Mouse (Mus musculus): Measurements from ENCODE around the gene Col5a1. TPM values are rescaled to one million over a fixed set of nuclear protein-coding genes. Genes with fewer than 3 reads are reported as not detected.
A peak's percentile ranks its signal among the peaks of the same experiment; 100 is the strongest.

The Col5a1 gene
- polyA plus RNA-seq, 1 experiment = 59.2 TPM

DNA sequence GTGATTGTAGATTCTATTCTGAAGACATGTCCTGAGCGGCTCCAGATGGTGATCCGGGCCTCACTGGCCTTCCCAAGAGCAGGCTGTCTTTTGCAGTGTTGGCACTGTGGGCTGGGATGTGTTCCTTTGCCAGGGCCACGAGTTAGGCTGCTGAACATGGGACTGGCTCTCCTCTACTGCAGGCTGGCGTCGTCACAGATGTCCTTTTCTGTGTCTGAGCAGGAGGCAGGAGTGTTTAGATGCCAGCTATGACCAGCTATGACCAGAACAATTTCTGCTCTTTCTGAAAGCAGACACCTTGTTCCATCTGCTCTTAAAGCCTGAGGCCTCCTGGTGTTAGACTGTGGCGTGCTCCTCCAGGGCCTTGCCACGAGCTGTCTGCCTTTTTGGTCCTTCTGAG, 31.9 kb downstream of the Col5a1 start:
- no peak for DNase-seq (ENCODE audit: low spot score)

DNA sequence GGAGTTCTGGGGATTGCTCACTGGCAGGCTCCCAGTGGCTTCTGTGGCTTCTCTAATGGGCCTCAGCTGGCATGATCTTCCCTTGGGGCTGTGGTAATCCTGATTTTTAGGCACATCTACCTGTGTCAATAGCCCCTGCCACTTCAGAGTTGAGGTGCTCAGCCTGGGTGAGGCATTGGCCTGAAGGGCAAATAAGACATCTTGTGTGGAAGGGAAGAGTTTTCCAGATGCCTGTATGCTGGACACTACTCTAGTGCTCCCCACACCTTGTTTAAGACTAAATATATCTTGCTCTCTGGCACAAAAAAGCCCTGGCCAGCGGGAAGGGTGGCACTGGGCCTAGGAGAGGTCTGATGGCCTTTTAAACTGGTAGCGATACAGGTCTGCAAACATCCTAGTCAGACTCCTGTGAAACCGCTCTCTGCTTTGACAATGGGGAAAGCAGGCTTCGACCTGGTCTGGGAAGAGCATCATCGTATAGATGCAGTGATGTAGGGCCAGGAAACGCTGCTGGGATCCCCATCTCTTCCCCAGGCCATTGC, 33.2 kb downstream of the Col5a1 start:
- no peak for DNase-seq (ENCODE audit: low spot score)

DNA sequence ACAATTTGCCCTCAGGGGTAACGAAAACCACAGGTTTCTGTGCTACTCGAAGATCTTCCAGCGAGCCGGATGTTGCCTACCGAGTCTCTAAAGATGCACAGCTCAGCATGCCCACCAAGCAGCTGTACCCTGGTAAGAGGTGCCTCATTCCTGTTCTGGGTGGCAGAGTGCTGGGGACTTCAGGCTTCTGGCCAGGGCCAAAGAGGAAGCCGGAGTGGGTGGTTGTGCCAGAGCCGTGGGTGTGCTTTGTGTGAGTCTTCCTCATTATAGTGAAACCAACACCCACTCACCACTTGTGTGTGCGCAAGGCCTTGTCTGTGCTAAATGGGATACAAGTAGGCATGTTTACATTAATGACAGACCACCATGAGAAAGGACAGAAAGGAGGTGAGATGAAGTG, 35.8 kb downstream of the Col5a1 start:
- no peak for DNase-seq (ENCODE audit: low spot score)

DNA sequence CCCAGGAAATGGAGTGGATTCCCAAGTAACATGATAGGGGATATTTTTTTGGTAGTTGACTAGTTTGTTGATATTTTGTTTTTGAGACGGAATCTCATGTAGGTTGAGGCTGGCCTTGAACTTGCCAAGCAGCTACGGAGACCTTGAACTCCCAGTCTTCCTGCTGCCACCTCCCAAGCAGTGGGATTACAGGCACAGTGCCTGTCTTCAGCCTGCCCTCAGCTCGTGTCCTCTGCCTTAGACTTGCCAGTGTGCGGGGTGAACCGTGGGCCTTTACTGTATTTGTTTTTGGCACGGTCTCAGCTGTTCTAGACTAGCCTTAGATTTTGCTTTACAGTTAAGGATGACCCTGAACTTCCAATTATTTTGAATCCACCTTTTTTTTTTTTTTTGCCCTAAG, 37.5 kb downstream of the Col5a1 start:
- no peak for DNase-seq (ENCODE audit: low spot score)

DNA sequence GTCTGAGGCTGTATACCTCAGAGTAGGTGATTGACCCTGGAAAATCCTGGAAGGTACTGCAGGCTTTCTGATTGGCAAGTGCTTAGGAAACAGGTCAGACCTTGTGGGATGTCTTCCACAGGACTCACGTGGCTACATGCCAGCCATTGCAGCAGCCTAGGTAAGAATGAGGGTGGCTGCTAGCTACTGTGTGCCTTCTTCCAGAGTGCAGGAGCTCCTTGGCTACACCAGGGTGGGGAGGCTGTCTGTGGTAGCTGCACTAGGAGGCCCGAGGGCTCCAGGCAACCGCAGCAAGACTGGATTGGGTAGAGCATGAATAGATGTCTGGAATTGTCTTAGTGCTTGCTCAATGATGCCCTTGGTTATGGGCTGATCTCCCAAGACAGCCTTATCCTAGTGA, 38.2 kb downstream of the Col5a1 start:
- no peak for DNase-seq (ENCODE audit: low spot score)

DNA sequence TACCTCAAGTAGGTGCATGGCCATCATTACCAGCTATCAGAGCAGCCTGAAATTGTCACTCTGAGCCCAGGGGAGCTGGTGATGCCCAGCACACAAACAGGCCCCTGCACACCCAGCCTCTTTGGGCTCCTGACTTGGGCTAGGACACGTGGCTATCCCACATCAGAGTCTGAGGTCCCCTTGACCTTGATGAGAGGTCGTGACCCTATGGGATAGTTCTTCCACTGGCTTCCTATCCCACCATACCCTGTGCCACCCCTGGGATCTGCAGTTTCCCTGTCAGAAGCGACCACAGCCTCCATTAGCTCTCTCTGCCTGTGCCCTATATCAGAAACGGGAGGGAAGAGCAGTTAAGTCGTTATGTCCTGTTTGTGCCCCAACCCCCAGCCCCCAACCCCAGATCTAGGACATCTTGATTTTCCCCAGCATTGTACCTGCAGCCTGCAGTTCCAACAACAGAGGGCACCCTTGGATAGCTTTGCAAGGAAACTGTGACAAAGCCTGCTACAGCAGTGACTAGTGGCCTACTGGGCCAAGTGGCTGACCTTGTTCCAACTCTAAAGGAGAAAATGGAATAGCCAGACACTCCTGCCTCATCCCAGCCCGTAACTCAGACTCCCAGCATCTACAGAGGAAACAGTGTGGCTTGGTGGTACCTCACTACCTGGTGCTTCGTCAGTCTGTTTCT, 40.4 kb downstream of the Col5a1 start:
- no peak for DNase-seq (ENCODE audit: low spot score)

DNA sequence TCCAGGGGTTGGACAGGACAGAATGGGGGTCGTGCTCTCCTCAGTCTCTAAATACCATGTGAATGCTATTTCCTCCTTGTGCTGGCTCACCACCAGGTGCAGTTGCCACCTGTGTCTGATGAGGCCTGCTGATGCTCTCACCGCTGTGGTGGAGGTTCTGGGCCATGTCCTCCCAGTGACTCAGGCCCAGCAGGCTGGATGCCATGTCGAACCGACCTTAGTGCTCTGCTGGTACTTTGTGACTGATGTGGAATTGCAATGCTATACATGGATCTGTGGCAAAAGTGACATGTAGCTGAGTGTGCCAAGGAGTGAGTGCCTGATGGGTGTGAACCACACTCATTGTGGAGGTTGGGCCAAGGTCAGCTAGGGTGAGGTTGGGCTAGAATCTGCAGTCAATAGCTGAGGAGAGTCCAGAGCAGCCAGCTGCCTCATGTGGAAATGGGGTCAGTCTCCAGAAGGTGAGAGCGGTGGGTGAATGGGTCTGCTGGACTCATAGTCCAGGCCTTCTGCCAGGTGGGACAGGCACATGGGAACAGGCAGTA, 44.3 kb downstream of the Col5a1 start:
- no peak for DNase-seq (ENCODE audit: low spot score)

DNA sequence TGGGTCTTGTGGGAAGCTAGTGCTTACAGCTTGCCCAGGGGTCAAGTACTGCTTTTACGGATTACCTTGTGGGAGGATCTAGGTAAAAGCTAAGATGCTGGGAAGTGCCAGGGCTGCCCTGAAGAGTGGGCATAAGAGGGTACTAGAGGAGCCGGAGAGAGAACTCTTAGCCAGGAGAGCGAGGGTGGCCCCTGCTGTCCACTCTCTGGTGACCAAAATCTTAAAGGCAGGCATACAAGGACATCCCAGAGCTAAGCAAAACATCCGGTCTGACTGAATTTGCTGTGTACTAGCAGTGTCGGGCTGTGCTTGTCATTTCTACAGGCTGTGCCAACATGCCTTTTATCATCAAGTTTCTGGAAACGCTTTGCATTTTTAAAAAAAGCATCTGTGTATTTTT, 44.9 kb downstream of the Col5a1 start:
- DNase-seq (ENCODE audit: low spot score) = no peak

DNA sequence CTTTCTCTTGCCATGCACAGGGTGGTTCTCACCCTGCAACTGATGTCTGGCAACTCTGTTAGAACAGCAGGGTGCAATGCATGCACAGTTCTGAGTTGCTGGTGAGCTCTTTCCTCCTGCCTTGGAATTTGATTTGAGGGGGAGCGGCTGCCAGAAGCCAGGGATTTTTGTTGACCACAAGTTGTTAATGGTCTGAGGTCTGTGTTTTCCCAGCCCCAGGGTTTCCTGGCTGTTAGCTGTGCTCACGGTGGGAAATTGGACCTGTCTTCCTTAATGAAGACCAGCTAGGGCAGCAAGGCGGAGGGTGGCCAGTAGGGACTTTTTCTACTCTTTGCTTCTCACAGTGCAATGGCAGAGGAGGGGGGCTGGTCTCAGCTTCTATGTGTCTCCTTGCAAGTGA, 45.7 kb downstream of the Col5a1 start:
- no peak for DNase-seq (ENCODE audit: low spot score)

DNA sequence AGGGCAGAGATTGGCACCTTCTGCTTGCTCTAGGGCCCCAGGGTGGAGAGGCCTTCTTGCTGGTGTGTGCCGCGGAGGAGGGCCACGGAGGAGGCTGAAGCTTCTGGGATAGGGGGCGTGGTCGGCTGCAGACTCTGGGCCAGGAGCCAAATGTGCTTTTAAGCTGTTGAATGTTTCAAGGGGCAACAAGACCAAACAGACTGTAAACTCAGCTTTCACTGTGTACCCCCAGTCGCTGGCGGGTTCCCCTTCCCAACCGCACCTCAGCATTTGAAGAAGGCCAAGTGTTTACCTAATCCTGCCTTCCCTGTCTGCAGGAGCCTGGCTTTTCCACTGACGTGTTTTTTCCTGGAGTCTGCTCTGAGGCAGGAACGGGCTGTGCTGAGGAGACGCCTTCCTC, 48.0 kb downstream of the Col5a1 start:
- no peak for DNase-seq (ENCODE audit: low spot score)

DNA sequence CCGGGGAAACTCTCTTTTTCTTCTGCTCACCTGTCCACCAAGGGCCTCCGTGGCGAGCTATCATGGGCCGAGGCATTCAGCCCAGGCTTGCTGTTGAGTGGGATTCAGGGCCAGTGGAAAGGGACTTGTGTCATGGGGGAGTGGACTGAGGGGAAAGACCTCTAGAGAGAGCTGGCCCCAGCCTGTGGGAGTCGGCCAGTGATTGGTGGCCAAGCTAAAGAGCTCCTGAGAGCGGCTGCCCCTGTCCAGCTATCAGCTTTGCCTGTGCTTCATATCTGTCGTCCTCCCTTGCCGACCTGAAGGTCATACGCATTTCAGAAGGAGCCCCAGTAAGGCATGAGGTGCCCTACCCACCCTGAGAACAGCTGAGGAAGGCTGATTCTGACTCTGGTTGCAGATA, 48.6 kb downstream of the Col5a1 start:
- DNase-seq (ENCODE audit: low spot score) = no peak

DNA sequence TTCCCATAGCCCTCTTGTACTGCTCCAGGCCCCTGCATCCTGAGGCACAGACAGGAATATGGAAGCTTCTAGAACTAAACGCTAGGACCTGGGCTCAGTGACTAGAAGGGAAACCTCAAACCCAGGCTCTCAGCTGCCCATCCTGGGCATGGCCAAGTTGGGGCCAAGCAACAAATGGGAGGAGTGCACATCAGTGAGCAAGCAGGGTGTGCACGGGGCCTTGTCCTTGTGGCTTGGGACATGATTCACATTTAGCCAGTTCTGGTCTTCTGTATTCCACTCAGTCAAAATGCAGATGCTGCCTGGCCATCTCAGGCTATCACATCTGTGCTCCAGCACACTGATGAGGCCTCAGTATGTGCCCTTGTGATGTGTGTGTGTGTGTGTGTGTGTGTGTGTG, 49.2 kb downstream of the Col5a1 start:
- DNase-seq (ENCODE audit: low spot score) = no peak

DNA sequence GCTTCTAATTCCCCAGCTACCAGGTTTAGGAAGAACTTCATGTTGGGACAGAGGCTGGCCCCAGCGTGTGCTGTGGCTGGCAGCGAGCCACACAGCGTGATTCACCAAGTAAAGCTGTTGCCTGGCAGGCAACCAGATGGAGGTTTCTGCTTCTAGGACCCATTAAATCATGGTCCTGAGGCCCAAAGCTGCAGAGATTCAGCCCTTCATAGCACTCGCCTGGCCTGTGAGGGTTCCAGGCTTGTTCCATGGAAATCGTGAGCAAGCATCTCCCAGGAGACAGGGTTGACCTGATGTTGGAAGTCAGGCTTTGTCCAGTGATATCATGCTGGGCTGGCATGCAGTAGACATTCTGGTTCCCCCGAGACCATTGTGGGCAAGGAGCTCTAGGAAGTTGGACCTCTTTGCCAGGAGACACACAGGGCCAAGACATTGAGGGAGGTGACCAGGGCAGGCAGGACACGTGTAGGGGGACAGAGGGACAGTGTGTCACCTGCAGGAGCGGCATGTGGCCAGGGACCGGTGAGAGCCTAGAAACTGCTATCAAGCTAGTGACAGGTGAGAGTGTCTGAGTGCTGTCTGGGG, 50.5 kb downstream of the Col5a1 start:
- peak; percentile 64 for DNase-seq (ENCODE audit: low spot score)

DNA sequence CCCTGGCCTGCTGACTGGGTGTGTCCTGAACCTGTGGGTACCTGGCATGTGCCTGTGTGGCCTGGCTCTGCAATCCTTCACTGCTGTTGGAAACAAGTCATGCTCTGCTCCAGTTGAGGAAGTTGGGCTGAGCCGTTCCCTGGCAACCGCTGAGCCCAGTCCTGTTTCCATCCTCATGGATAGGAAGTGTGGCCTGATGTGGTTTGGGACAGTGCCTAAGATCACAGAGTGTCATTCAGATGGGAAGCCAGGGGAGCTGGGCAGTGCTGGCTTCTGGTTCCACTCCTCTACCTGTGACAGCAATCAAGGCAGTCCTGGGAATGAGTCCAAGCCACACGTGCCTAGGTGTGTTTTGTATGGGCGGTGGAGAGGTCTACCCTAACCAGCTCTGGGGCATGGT, 53.2 kb downstream of the Col5a1 start:
- no peak for DNase-seq (ENCODE audit: low spot score)

DNA sequence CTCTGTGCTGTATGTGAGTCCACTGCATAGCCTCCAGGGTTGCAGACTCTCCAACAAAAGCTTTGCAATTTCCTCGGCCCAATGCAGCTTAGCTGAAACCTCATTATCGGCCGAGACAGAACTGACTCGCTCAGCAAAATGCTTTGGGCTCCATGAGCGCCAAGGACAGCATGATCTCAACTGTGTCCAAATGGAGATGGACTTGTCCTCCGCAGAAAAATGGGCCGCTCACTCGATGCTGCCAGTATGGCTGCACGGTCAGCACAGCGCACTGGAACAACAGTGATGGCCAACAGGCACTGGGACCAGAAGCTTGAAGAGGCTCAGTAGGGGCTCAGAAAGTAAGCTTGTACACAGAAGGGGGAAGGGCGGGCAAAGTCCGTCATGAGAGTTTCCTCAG, 53.9 kb downstream of the Col5a1 start:
- DNase-seq (ENCODE audit: low spot score) = no peak

DNA sequence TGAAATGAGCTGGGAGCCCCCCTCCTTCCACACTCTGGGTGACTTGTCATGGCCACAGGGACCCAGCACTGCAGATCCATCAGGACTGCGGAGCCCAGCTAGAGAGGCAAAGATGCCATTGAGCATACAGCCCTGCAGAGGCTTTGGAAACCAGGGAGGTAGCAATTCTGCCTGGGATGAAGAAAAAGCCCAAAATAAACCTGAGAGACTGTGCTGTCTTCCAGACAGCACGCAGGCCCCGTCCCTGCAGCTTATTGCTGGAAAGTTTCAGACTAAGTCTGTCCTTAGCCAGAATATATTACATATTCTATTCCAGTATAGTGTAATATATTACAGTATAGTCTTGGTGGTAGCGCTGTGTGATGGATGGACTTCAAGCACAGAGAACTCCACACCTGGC, 61.0 kb downstream of the Col5a1 start:
- DNase-seq (ENCODE audit: low spot score) = no peak

DNA sequence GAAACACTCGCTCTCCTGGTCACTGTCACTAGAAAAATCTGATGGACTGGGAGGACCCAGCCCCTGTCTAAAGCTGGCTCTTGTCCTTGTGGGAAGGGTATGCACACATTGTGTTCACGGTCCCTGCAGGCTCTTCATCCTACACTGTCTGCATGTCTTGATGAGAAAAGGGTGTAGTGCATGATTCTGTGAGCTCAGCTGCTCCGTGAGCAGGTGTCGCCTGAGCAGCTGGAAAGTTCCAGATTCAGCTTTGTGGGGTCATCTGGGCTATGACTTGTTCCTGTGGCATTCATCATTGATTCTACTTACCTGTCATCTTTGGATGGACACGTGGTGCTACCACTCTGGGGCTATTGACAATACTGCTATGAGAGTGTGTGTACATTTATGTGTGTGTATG, 61.7 kb downstream of the Col5a1 start:
- DNase-seq (ENCODE audit: low spot score) = no peak

DNA sequence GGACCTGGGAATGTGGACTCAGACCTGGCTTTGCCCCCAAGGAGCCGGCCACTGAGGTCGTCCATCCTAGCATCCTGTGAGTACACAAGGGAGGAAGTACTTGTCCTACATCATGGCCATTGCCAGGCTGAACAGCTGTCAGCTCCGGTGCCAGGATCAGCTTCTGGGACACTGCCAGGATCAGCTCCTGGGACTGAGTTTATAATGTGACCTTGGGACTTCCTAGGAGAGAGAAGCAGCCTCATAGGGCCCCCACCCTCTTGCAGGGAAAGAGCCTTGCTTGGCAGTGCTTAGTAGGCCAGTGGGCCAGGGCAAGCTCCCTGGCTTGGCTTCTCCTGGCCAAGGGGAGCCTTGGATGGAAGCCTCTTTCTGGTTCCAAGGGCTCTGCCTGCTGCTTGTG, 67.6 kb downstream of the Col5a1 start:
- DNase-seq (ENCODE audit: low spot score) = no peak

DNA sequence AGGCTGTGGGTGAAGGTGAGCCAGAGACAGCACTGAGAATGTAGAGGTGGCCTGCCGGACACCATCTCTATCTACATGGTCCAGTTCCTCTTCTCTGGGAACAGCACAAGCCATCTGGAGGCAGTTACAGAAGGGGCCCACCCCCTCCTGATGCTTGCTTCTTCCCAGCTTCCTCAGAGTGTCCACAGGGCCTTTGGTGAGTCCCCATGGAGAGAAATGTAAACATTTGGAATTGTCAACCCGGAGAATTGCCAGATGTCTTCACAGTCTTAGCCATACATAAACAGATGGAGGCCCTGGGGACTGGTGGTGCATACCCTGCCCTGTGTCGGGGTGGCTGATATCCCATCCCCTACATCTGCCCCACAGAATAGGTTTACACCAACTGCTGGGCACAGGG, 68.7 kb downstream of the Col5a1 start:
- no peak for DNase-seq (ENCODE audit: low spot score)

DNA sequence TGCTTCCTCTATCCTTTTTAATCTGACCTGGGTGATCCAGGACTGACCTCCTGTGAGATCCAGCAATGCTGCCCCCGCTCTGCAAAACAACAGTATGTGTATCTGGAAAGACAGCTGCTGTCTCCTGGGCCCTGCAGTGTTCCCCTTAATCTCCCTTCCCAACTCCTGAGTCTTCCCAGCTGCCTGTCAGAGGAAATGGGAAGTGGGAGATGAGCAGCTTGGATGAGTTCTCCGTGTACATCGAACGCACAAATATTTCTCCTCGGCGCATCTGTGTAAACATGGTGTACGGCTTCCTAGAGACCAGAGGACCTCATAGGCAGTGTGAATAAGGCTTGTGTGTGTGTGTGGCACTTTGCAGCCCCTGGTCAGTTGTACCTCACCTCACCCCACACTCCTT, 70.5 kb downstream of the Col5a1 start:
- DNase-seq (ENCODE audit: low spot score) = no peak

DNA sequence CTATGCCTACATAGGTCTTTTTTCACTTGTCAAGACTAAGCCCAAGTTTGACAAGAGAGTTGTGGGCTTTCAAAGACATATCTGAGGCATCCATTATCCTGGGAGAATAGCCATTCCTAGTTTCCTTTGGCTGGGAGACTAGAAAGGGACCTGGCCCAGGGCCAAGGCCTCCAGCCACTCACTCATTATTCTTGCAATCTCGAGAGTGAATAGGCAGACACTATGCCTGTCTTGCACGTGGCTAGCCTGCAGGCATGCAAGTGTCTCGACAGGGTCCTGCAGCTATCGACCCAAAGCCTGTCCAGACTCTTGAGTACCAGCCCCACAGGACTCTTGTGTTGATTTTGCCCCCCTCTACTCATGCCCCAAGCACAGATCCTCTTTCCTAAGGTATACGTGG, 71.0 kb downstream of the Col5a1 start:
- DNase-seq (ENCODE audit: low spot score) = no peak

DNA sequence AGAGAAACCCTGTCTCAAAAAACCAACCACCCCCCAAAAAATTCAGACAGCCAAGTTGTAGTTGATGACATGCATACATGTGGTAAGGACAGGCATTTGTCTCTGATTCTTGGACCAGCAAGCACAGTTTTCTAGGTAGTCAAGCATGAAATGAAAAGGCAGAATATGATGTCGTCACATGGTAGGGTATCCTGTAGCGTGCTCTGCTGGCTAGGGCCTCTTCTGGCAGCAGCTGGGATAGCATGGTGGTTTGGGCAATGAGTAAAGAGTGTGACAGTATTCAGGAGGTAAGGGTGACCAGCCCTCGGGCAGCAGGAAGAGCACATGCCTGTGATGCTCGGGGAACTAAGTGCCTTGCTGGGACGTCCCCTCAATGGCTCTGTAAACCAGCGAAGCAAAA, 73.0 kb downstream of the Col5a1 start:
- DNase-seq (ENCODE audit: low spot score) = no peak

DNA sequence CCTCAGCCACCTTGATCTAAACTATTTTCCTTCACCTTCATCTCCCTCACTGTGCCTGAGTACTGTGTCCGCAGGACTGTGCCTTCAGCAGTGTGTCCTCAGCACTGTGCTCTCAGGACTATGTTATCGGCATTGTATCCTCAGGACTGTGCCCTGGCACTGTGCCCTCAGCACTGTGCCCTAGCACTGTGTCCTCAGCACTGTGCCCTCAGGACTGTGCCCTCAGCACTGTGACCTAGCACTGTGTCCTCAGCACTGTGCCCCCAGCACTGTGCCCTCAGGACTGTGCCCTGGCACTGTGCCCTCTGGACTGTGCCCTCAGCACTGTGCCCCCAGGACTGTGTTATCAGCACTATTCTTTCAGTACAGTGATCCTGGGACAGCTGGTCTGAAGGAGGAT, 75.0 kb downstream of the Col5a1 start:
- DNase-seq (ENCODE audit: low spot score) = no peak

DNA sequence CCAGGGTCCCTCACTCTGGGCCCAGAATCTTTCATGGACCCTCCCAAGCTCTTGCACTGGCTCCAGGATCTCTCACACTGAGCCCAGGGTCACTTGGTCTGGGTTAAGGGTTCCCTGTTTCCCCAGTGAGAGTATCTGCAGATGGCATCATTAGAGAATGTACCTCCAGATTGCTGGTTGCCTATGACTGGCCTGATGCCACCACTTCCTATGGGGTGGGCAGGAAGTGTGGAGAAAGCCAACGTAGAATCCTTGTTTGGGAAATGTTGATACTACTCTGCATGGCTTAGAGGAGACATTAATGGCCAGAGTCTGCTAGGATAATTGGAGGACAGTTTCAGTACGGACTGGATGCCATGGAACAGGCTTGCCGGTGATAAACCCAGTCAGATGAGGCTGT, 76.2 kb downstream of the Col5a1 start:
- no peak for DNase-seq (ENCODE audit: low spot score)

Data from urinary bladder, adult 2 months (tissue).